Mouse (Mus musculus): ENCODE measurements around the gene Ang5. TPM values are rescaled to one million over a fixed set of nuclear protein-coding genes. Genes with fewer than 3 reads are reported as not detected.
"Not testable (repeated sequence)": the region's sequence is repeated elsewhere in the genome, so short reads cannot be mapped to it uniquely, and the experiment has no call there.

The Ang5 gene
- total RNA-seq (2022): not detected

DNA sequence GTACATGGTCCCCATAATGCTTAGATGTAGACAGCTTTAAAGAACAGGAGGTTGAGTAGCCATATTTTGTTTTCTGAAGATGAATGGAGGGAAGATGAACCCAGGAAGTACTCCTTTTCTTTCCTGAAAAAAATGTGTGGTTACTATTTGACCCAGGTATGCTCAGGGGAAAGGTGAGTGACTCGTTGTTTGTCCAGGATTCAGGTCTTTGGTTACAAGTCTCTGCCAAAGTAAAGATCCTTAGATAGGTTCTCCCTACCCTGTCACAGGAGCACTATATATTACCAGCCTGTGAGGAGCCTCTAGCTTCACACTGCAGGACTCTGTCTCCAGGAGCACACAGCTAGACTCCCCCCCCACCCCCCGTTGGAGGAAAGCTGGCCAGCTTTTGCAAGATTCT, at the start of gene Ang5:
Ang5 (plus strand) TSS at position 301 of the 400 bp plus-strand sequence.
- not testable (repeated sequence) for DNase-seq (ENCODE audit: low spot score in 2 of 2)

DNA sequence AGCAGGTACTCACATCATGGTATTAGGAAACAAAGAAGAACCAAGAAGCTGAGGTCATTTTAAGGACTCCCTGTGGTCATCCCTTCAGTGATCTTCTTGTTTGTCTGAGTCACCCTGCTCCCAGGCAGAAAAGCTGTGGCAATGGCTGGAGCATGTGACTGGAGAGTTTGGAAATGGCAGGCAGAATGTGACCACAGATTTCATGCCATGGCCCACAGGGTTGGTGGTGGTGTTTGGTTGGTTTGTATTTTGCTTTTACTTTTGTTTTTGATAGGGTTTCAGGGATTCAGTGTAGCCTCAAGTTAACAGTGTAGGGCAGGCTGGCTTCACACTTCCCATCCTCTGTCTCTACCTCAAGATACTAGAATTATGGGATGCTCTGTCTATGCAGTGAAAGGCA, 38.7 kb upstream of the Ang5 start:
- not testable (repeated sequence) for DNase-seq (ENCODE audit: low spot score in 2 of 2)

DNA sequence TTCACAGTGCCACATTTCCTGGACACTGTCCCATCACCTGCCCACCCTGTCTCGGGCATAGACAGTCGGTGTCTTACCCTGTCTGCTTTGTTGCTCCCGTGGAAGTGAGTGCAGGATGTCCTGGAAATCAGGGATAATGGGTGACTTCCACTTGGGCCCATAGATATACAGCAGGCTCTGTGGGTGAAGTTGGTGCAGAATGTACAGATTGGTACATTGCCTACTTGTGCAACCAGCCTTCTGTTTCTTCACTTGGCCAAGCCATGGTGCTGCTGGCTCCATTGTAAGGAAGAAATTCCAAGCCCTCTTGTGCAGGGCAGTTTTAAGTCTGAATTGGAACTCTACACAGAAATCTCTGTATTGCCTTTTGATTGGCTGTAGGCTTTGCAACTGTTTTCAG, 33.4 kb upstream of the Ang5 start, which contains the start of gene Ear10:
Ear10 (minus strand) TSS at position 101 of the 400 bp plus-strand sequence.
- DNase-seq (ENCODE audit: low spot score in 2 of 2): not testable (repeated sequence)

DNA sequence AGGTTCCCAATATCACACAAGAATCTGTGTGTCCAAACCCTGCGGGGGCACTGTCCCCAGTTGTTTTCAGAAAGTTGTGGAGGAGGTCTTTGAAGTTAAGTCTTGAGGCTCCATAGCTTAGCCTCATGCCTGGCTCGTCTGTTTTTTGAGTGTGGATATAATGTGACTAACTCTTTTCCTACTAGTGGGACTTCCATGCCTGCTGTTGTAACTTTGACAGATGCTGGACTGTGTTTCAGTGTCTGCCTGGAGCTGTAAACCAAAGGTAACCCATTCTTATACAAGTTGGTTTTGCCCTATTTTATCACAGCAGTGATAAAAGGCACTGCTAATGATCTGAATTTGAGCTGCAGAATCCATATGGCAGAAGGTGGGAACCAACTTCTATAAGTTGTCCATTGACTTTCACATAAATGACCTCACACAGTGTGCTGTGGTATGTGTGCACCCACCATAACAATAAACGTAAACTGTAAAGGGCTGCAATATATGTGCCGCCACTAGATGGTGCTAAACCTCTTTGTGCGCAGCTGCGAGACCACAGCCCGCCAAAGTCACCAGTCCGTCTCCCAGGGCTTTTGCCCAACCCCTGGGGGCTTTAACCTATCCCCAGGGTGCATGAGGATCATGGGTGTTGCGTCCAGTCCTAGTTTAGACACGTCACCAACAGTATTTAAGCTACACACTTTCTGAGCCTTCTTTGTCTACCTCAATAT, 32.0 kb upstream of the Ang5 start, which contains the start of gene Gm8113:
Gm8113 (plus strand) TSS at position 703 of the 716 bp plus-strand sequence.
- DNase-seq (ENCODE audit: low spot score in 2 of 2): peak; percentile 19 to 22

DNA sequence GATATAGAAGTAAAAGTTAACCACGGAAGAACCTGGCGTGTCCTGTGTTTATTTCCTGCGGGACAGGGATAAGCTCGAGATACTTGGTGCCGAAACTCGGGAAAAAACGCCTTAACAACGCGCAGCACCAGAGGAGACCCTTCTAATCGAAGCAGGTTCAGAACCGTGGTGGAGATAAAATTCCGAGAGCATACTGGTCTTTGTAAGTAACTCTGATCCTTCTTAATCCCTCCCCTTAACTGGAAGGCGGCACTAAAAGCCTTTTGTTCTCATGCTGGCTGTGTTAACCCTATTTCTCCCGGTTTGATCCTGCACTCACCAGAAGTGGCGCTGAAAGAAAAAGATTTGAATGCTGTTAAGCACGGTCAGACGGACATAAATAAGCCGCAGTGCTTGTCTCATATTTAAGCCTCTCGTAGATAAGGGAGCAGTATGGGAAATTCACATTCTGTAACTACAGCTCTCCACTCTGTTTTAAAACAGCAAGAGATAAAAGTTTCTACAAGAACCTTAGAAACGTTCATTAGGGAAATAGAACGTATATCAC, 31.4 kb upstream of the Ang5 start:
- not testable (repeated sequence) for DNase-seq (ENCODE audit: low spot score in 2 of 2)

DNA sequence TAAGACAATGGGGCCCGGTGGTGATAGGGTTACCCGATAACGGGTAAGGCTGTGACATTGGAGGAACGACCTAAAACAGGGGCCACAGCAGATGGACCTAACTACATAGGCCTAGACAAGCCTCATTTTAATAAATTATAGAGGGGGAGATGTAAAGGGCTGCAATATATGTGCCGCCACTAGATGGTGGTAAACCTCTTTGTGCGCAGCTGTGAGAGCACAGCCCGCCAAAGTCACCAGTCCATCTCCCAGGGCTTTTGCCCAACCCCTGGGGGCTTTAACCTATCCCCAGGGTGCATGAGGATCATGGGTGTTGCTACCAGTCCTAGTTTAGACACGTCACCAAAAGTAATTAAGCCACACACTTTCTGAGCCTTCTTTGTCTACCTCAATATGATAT, 23.9 kb upstream of the Ang5 start:
- DNase-seq (ENCODE audit: low spot score in 2 of 2): not testable (repeated sequence)

DNA sequence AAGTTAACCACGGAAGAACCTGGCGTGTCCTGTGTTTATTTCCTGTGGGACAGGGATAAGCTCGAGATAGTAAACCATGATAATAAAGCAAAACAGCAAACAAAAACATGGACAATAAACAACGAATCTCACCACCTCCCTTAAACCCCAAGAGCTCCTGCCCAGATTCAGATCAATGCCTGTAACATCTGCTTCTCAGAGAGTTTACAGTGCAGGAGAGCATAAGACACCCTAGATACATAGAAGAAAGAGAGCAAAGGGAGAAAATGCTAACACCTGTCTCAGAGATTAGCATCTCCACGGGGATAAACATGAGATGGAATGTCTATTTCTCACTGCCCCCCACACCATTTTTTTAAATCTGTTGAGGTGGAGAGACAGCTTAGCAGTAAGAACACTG, 23.5 kb upstream of the Ang5 start:
- DNase-seq (ENCODE audit: low spot score in 2 of 2): not testable (repeated sequence)

DNA sequence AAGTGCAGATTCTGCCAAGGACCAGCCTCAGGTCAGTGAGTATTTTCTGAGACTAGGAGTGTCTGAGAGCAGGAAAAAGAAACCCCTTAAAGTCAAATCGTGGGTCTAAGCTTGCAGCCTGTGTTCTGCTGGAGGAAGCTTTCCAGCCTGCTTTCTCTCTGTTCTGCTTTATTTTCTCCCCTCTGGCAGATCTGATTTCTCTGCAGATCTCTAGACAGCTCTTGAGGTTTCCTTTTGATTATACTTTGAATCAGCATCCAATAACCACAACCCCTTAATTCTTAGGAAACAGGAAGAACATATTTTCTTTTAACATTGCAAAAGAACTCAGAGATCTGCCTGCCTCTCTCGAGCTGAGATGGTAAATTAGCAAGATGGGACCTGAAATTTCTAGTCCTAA, 3.5 kb upstream of the Ang5 start:
- not testable (repeated sequence) for DNase-seq (ENCODE audit: low spot score in 2 of 2)

DNA sequence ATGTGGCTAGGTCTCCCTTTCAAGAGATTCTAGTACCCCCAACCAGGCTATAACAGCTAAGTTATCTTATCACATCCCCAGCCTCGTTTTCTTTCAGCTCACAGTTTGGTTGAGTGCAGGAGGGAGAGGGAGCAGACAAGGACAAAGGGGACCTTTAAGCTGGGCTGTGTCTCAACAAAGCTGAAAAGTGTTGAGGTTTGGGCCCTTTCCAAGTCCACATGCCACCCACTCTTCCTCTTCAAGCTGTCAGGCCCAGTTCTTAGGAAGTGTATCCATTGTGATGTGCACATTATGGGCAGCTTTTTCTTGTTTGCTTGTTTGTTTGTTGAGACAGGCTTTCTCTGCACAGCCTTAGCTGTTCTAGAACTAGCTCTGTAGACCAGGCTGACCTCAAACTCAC, 1.8 kb upstream of the Ang5 start:
- DNase-seq (ENCODE audit: low spot score in 2 of 2): not testable (repeated sequence)

DNA sequence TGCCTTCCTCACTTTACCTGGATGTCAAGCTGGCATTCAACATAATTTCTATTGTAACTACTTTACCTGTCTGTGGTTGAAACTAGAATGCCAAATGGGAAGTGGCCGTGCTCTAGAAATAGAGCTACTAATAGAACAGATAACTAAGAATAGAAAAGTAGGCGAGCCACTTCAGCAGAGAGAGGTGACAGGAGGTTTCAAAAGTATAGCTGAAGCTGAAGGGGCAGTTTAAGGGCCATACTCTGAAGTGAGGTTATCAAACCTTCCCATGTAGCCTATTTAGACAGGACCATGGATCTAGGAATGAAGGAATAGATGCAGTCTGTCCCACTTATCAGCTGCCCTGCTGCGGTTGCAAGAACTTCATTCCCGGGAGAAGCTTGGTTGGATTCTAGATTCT, 26.6 kb downstream of the Ang5 start:
- DNase-seq (ENCODE audit: low spot score in 2 of 2): no peak

DNA sequence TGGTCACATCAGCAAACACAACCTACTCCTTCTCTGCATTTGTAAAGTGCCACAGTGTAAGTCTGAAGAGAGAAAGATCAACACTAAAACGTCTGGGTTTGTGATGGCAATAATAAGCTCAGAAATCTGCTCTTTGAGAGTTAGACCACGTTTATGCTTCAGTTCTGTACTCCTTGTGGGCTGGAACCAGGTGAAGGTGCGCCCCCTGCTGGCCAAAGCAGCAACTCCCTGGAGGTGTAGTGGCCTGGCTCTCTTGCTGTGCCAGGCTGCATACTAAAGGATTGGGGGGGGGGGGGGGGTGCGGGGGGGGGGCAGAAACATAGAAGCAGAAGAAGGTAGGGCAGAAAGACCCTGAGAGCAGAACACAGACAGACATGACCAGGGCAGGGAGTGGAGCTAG, 27.0 kb downstream of the Ang5 start:
- peak; percentile 4 to 5 for DNase-seq (ENCODE audit: low spot score in 2 of 2)

DNA sequence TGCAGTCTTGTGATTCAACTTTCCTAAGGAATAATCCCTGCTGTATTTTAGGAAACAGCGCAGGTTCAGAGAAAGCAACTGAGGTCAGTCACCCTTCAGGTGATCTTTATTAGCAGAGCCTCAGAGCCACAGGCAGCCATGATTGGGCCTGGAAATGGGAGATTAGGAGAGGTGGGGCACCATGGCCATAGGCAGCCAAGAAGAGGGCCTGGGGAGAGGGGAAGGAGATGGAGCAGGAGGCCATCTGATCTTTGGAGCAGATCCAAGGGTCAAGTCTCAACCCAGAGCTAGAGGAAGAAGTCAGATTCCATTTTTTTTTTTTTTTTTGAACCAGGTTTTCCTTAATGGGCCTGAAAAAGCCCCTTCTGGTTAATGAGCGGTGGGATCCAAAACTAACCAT, 29.3 kb downstream of the Ang5 start:
- no peak for DNase-seq (ENCODE audit: low spot score in 2 of 2)

DNA sequence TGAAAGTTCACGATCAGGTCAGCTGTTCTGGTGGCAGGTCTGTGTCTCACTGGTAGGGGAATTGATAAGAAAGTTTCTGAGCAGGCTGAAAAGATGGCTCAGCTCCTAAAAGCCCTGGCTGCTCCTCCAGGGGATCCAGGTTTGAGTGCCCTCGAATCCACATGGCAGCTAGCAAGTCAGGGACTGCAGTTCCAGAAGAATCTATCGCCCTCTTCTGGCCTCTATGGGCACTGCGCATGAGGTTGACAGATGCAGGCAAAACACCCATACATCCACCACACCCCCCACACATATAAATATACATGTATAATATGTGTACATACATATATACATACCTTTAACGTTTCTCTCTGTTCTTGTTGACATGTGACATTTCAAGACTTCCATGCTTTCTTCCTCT, 30.5 kb downstream of the Ang5 start:
- DNase-seq (ENCODE audit: low spot score in 2 of 2): peak; percentile 25 to 26

DNA sequence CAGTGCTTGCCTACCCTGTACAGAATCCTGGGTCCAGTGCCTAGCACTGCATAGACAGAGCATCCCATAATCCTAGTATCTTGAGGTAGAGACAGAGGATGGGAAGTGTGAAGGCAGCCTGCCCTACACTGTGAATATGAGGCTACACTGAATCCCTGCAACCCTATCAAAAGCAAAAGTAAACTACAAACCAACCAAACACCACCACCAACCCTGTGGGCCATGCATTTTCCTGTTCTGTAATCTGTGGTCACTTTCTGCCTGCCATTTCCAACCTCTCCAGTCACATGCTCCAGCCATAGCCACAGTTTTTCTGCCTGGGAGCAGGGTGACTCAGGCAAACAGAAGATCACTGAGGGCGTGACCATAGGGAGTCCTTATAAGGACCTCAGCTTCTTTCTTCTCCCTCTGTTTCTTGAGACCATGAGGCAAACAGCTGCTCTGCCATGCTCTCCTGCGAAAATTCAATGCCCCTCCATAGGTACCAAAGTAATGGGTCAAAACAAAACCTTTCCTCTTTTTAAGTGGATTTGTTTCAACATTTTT, 41.7 kb downstream of the Ang5 start:
- DNase-seq (ENCODE audit: low spot score in 2 of 2): not testable (repeated sequence)

DNA sequence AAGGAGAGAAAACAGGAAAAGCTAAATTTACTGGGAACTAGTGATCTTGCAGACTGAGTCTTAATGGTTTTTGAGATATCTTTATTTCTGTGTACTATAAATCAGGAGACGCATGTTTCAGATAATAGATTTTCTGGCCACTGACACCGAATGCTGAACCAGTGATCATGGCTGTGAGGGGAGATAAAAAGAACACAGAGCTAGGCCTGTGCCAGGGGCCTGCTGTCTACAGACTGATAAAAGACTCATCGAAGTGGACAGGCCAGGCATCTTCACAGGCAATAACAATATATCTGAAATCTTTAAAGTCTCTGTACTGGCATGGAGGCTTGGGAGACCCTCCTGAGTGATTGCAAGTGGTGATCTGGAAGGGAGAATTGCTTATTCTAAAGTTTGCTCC, 44.7 kb downstream of the Ang5 start:
- no peak for DNase-seq (ENCODE audit: low spot score in 2 of 2)

DNA sequence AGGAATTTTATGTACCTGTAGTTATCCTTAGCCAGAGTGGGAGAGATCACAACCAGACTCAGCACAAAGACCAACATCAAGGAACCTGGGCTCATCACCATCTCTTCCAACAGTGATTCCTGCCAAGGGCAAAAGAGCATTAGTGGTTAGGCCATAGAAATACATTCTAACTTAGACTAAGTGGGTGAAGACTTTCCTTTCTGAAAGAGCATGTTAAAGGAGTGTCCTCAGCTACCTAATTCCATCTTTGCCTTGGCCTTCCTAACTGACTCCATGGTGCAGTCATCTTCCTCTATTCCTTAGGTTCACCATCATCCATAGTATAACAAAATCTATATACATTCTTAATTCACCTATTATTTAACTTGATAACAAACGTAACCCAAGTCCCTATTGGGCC, 45.3 kb downstream of the Ang5 start, which contains the start of gene Ang6:
Ang6 (minus strand) TSS at position 101 of the 400 bp plus-strand sequence.
- no peak for DNase-seq (ENCODE audit: low spot score in 2 of 2)

DNA sequence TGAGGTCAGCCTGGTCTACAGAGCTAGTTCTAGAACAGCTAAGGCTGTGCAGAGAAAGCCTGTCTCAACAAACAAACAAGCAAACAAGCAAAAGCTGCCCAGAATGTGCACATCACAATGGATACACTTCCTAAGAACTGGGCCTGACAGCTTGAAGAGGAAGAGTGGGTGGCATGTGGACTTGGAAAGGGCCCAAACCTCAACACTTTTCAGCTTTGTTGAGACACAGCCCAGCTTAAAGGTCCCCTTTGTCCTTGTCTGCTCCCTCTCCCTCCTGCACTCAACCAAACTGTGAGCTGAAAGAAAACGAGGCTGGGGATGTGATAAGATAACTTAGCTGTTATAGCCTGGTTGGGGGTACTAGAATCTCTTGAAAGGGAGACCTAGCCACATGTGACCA, 51.2 kb downstream of the Ang5 start:
- DNase-seq (ENCODE audit: low spot score in 2 of 2): not testable (repeated sequence)

DNA sequence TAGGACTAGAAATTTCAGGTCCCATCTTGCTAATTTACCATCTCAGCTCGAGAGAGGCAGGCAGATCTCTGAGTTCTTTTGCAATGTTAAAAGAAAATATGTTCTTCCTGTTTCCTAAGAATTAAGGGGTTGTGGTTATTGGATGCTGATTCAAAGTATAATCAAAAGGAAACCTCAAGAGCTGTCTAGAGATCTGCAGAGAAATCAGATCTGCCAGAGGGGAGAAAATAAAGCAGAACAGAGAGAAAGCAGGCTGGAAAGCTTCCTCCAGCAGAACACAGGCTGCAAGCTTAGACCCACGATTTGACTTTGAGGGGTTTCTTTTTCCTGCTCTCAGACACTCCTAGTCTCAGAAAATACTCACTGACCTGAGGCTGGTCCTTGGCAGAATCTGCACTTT, 52.8 kb downstream of the Ang5 start:
- not testable (repeated sequence) for DNase-seq (ENCODE audit: low spot score in 2 of 2)
